Mouse (Mus musculus) forebrain, embryonic 16.5 days (tissue): Measurements from ENCODE around the gene Ptx3. TPM values are rescaled to one million over a fixed set of nuclear protein-coding genes. Genes with fewer than 3 reads are reported as not detected.

Source experiments
- ATAC-seq: fragments of 200-750 bp; cut with Nextera tagmentation; 2 replicates; pipeline ENCODE4 v1.8.0; 2017; ENCODE audit warnings: mild to moderate bottlenecking, moderate library complexity
- H3K27ac ChIP-seq: fragments of 300-500 bp; sonication (generic); 2 replicates; pipeline ENCODE4 v1.5.1; 2014; ENCODE audit warnings: low read length, control low read depth
- H3K27me3 ChIP-seq: fragments of 300-500 bp; sonication (generic); replicated peaks from 2 replicates; pipeline ENCODE4 v1.6.1; 2014; ENCODE audit warnings: low read length; ENCODE audit not compliant: control insufficient read depth, insufficient read depth
- H3K36me3 ChIP-seq: fragments of 300-500 bp; sonication (generic); 2 replicates; pipeline ENCODE4 v1.6.1; 2014; ENCODE audit not compliant: control insufficient read depth, insufficient read depth
- H3K4me1 ChIP-seq: fragments of 300-500 bp; sonication (generic); replicated peaks from 2 replicates; pipeline ENCODE4 v1.6.1; 2014; ENCODE audit warnings: low read length; ENCODE audit not compliant: control insufficient read depth, insufficient read depth
- H3K4me2 ChIP-seq: fragments of 300-500 bp; sonication (generic); 2 replicates; pipeline ENCODE4 v1.6.1; 2014; ENCODE audit warnings: mild to moderate bottlenecking, low read length, control low read depth
- H3K4me3 ChIP-seq: fragments of 300-500 bp; sonication (generic); replicated peaks from 2 replicates; pipeline ENCODE4 v1.5.1; 2014; ENCODE audit warnings: mild to moderate bottlenecking, low read length, control low read depth
- H3K9ac ChIP-seq: fragments of 300-500 bp; sonication (generic); replicated peaks from 2 replicates; pipeline ENCODE4 v1.6.1; 2014; ENCODE audit warnings: low read depth, low read length, control low read depth
- H3K9me3 ChIP-seq: fragments of 300-500 bp; sonication (generic); 2 replicates; pipeline ENCODE4 v1.6.1; 2016; ENCODE audit warnings: low read length; ENCODE audit not compliant: control insufficient read depth
- WGBS: fragments of 180-500 bp; shearing (Covaris S2); extraction: QIAGEN DNeasy Blood & Tissue Kit; methylation state at CpG from one replicate; pipeline ENCODE4 v1.1.7; 2014; 5-methylcytosine and 5-hydroxymethylcytosine counted together
- polyA plus RNA-seq: library from polyadenylated mRNA; unstranded; fragments of >200 nt; fragmentation: Nextera tagmentation; extraction: Ambion mirVana; gene quantifications from 2 replicates; pipeline ENCODE4 v1.2.1, GENCODE M21; 2015

Ptx3 gene
- polyA plus RNA-seq, result 11.8 and 21.1 TPM in 2 replicates

- peak; percentile 46 for ATAC-seq
- Histone ChIP-seq H3K9me3 (no peaks in the 10 kb centered on the region), H3K9ac (peak within 1 kb of the TSS; percentile 81), H3K27me3 (no peaks in the 10 kb centered on the region), H3K4me1 (peaks cover 14% of the 10 kb centered on the region), H3K27ac (peak within 1 kb of the TSS; percentile 26; the same call in 1 of the 2 replicates), H3K36me3 (no peaks in the 10 kb centered on the region), H3K4me3 (peak within 1 kb of the TSS; percentile 57), H3K4me2 (peak within 1 kb of the TSS; percentile 90)
- 2% methylated on average over 20 of the region's 20 CpGs for WGBS
Observed at GRCm38 (mm10) chr3:66219655-66220191, at the start of gene Ptx3. TSS of gene Ptx3 (plus strand) at chr3:66219910.

GRCm38 (mm10) chr3:66172907-66173306, 46.8 kb upstream of the Ptx3 start:
- no peak for ATAC-seq
- Histone ChIP-seq H3K4me1 (0 out of 2 replicates have a peak, but pooled peaks cover 3% of the 10 kb centered on the region), H3K4me3 (no peak overlapping the region), H3K27ac (no peak overlapping the region), H3K36me3 (no peaks in the 10 kb centered on the region), H3K9ac (no peak overlapping the region), H3K27me3 (no peaks in the 10 kb centered on the region), H3K9me3 (no peaks in the 10 kb centered on the region), H3K4me2 (no peak overlapping the region)
- WGBS, result 43% methylated on average over 5 of the region's 5 CpGs

GRCm38 (mm10) chr3:66179647-66180046, 40.1 kb upstream of the Ptx3 start:
- no peak for ATAC-seq
- Histone ChIP-seq H3K4me2 (no peak overlapping the region), H3K9ac (no peak overlapping the region), H3K36me3 (no peaks in the 10 kb centered on the region), H3K27ac (no peak overlapping the region), H3K27me3 (no peaks in the 10 kb centered on the region), H3K4me3 (no peak overlapping the region), H3K9me3 (no peaks in the 10 kb centered on the region), H3K4me1 (no peaks in the 10 kb centered on the region)
- WGBS, result 58% methylated on average over 2 of the region's 2 CpGs

GRCm38 (mm10) chr3:66193910-66194562, 25.7 kb upstream of the Ptx3 start:
- no peaks in the 10 kb centered on the region for H3K9me3 ChIP-seq
- ATAC-seq, result peak; percentile 94
- H3K4me1 ChIP-seq, result no peaks in the 10 kb centered on the region
- no peaks in the 10 kb centered on the region for H3K27me3 ChIP-seq
- no peak overlapping the region for H3K4me2 ChIP-seq
- H3K9ac ChIP-seq, result no peak overlapping the region
- H3K27ac ChIP-seq, result peak overlapping the region; percentile 39; the same call in 1 of the 2 replicates
- 22% methylated on average over 3 of the region's 3 CpGs for WGBS
- no peaks in the 10 kb centered on the region for H3K36me3 ChIP-seq
- no peak overlapping the region for H3K4me3 ChIP-seq

- Histone ChIP-seq H3K27ac (no peak overlapping the region), H3K4me3 (no peak overlapping the region), H3K36me3 (no peaks in the 10 kb centered on the region), H3K4me1 (no peaks in the 10 kb centered on the region), H3K4me2 (no peak overlapping the region), H3K27me3 (no peaks in the 10 kb centered on the region), H3K9ac (no peak overlapping the region), H3K9me3 (no peaks in the 10 kb centered on the region)
- ATAC-seq, result no peak
- WGBS, result 70% methylated on average over 4 of the region's 4 CpGs
Observed at GRCm38 (mm10) chr3:66208836-66209573, 10.7 kb upstream of the Ptx3 start.

DNA sequence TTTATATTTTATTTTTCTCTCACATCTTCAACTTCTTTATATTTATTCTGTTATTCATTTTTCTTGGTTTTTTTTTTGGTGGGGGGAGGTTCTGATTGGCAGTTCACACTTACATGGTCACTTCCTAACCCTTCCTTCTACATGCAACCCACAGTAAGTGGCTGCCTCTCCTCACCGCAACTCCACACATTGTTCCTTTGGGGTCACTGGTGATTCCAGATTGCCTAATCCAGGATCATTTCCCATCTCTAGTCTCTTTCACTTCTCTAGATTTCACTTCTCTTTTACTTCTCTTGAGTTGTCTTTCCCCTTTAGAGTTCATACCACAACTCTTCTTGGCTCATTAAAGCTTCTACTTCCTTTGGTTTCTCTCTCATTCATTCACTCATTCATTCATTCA, 6.2 kb upstream of the Ptx3 start:
- no peak for ATAC-seq
- no peaks in the 10 kb centered on the region for H3K27me3 ChIP-seq
- no peaks in the 10 kb centered on the region for H3K36me3 ChIP-seq
- no peaks in the 10 kb centered on the region for H3K9me3 ChIP-seq
- H3K4me3 ChIP-seq, result no peak overlapping the region
- no peak overlapping the region for H3K27ac ChIP-seq
- H3K4me2 ChIP-seq, result no peak overlapping the region
- no peak overlapping the region for H3K9ac ChIP-seq
- 93% methylated on average over 1 of the region's 1 CpGs for WGBS
- no peaks in the 10 kb centered on the region for H3K4me1 ChIP-seq

DNA sequence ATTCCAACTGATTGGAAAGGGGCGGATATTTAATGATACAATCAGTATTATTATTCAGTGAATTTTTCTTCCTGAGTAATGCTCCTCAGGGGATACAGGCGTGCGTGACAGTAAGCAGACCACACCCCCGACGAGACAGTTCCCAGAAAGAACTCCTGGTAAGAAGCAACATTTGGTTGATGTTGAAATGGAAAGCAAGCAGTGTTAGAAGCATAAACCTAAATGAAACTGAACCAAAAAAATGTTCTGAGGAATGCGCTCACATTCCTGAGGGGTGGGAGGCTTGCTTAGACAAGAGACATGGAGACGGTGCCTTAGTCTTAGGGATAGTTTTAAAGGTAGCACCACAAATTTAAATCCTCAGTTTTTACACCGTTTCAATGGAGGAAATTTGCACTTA, 4.0 kb upstream of the Ptx3 start:
- no peaks in the 10 kb centered on the region for H3K9me3 ChIP-seq
- 79% methylated on average over 8 of the region's 8 CpGs for WGBS
- H3K4me2 ChIP-seq, result no peak overlapping the region
- H3K4me1 ChIP-seq, result peaks cover 6% of the 10 kb centered on the region
- no peaks in the 10 kb centered on the region for H3K36me3 ChIP-seq
- no peak overlapping the region for H3K4me3 ChIP-seq
- H3K9ac ChIP-seq, result no peak overlapping the region
- no peak for ATAC-seq
- no peak overlapping the region for H3K27ac ChIP-seq
- H3K27me3 ChIP-seq, result no peaks in the 10 kb centered on the region

DNA sequence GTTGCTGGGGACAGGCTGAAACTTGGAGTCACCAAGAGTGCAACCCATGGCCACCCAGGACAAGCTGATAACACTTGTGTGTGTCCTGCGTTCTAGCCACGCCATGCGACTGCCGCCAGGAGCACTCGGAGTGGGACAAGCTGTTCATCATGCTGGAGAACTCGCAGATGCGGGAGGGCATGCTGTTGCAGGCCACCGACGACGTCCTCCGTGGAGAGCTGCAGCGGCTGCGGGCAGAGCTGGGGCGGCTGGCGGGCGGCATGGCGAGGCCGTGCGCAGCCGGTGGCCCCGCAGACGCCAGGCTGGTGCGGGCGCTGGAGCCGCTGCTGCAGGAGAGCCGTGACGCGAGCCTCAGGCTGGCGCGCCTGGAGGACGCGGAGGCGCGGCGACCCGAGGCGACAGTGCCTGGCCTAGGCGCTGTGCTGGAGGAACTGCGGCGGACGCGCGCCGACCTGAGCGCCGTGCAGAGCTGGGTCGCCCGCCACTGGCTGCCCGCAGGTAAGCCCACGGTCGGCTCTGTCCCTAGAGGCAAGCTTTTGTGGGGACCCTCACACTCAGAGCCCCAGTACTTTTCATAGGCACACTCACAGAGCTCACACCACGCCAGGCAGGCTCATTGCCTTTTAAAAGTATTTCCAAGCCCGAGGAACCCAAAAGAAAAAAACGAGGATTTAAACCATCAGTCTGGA, 988 bp downstream of the Ptx3 start:
- Histone ChIP-seq H3K36me3 (no peaks in the 10 kb centered on the region), H3K27ac (peak overlapping the region; percentile 26; the same call in 1 of the 2 replicates), H3K9ac (peak overlapping the region; percentile 81), H3K9me3 (no peaks in the 10 kb centered on the region), H3K27me3 (no peaks in the 10 kb centered on the region), H3K4me1 (peaks cover 14% of the 10 kb centered on the region), H3K4me2 (peak overlapping the region; percentile 90), H3K4me3 (peak overlapping the region; percentile 57)
- WGBS, result under 1% methylated on average over 54 of the region's 54 CpGs
- ATAC-seq, result peak; percentile 94

- Histone ChIP-seq H3K9me3 (no peaks in the 10 kb centered on the region), H3K36me3 (no peaks in the 10 kb centered on the region), H3K4me2 (peak overlapping the region; percentile 90), H3K27ac (no peak overlapping the region), H3K27me3 (no peaks in the 10 kb centered on the region), H3K4me1 (peaks cover 14% of the 10 kb centered on the region), H3K9ac (peak overlapping the region; percentile 81), H3K4me3 (peak overlapping the region; percentile 57)
- peak; percentile 19 for ATAC-seq
- 2% methylated on average over 11 of the region's 11 CpGs for WGBS
Observed at GRCm38 (mm10) chr3:66221243-66221611, 1.5 kb downstream of the Ptx3 start.
